Mouse (Mus musculus) thymus, adult 2 months (tissue): ENCODE measurements around the gene Shisal2b. TPM values are rescaled to one million over a fixed set of nuclear protein-coding genes. Genes with fewer than 3 reads are reported as not detected.

Experiments used
- DNase-seq: peaks from one replicate; pipeline ENCODE4 v3.0.0; 2021
- H3K27ac ChIP-seq: fragments of 200-500 bp; 2 replicates; pipeline ENCODE4 v1.5.1; 2012; ENCODE audit warnings: low read length, control low read depth; ENCODE audit not compliant: control insufficient read depth, insufficient read depth
- H3K27me3 ChIP-seq: fragments of 200-500 bp; 2 replicates; pipeline ENCODE4 v1.6.1; 2012; ENCODE audit warnings: mild to moderate bottlenecking, low read length, moderate library complexity, mixed read lengths; ENCODE audit not compliant: control insufficient read depth, insufficient read depth
- H3K36me3 ChIP-seq: fragments of 200-500 bp; 2 replicates; pipeline ENCODE4 v1.6.1; 2012; ENCODE audit warnings: mild to moderate bottlenecking, low read length, moderate library complexity; ENCODE audit not compliant: control insufficient read depth, insufficient read depth
- H3K4me1 ChIP-seq: fragments of 200-500 bp; replicated peaks from 2 replicates; pipeline ENCODE4 v1.6.1; 2012; ENCODE audit warnings: low read length; ENCODE audit not compliant: control insufficient read depth, insufficient read depth
- H3K4me3 ChIP-seq: fragments of 200-500 bp; 2 replicates; pipeline ENCODE4 v1.5.1; 2012; ENCODE audit warnings: mild to moderate bottlenecking, low read length, control low read depth, moderate library complexity; ENCODE audit not compliant: control insufficient read depth, insufficient read depth
- CTCF ChIP-seq: fragments of 200-500 bp; IDR thresholded peaks from 2 replicates; pipeline ENCODE4 v1.5.1; 2012; ENCODE audit warnings: mild to moderate bottlenecking, control low read depth, low read length, moderate library complexity, borderline replicate concordance; ENCODE audit not compliant: control insufficient read depth, poor library complexity, insufficient read depth; ENCODE audit errors: extremely low read depth
- POLR2A ChIP-seq: fragments of 200-500 bp; IDR thresholded peaks from 2 replicates; pipeline ENCODE4 v1.6.1; 2012; ENCODE audit warnings: mild to moderate bottlenecking, low read length, control low read depth, moderate library complexity; ENCODE audit not compliant: control insufficient read depth, poor library complexity, insufficient read depth; ENCODE audit errors: extremely low read depth
- WGBS: fragments of 180-500 bp; shearing (Covaris S2); methylation state at CpG from one replicate; pipeline ENCODE4 v1.1.7; 2018; 5-methylcytosine and 5-hydroxymethylcytosine counted together
- polyA plus RNA-seq: library from polyadenylated mRNA; depleted of rRNA; stranded (reverse); fragments of >200 nt; gene quantifications from 2 replicates; pipeline ENCODE4 v1.2.3, GENCODE M21; 2012

Gene Shisal2b
- polyA plus RNA-seq, 1 experiment, result not detected

DNA sequence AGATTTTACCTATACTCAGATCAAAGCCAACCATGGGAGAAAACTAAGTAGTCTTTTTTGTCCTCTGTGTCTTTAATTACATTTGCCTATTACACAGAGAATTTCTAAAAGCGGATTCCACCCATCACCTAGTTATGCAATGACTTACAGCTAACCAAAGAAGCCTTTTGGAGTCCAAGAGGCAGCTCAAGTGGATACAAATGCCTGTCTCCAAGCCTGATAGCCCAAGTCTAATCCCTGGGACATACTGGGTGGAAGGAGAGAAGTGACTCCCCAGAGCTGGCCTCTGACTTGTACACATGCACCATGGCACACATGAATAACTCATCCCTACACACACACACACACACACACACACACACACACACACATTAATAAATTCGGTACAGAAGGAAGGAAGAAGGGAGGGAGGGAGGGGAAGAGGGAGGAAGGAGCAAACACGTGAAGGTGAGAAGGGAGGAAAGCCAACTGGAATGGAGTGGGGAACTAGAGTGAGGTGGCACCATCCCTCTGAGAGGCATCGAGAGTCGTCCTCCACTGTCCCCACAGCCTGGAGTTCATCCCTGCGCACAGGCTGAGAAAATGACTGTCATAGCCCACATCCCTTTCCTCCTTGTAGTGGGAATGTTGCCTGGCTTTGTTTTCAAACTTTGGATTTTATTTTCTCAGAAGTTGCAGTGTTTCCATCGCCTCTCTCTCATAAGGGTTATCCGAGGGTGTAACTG lies 22.8 kb upstream of the Shisal2b start:
- H3K4me3 ChIP-seq, result no peak overlapping the region
- TF ChIP-seq CTCF (no peak), POLR2A (no peak)
- 76% methylated on average over 8 of the region's 8 CpGs for WGBS

DNA sequence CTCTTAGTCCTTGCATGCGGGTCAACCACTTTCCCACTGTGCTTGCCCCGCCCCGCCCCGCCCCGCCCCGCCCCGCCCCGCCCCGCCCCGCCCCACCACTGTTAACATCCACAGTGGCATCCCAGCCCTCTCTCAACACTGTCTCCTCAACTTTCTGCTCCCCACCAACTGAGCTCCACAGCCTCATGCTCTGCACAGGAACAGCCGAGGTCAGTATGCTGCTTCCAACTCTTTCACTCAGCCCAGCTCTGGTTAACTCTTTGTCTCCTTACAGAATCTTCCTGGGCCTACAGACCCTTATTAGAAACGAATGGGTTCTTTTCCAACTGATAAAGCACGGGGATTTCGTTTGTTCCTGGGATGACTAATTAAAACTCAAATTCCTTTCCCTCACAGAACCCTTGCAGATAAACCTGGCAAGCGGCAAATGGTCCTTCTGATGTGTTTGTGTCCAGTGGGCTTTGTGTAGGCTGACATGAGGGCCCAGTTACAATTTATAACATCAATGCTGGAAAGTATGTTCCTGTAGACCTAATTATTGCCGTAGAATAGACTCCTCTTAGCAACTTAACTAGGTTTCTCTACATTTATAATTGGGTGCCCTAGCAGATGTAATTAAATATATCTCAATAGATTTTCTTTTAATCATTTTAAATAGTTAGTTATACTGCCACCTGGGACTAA lies 20.0 kb upstream of the Shisal2b start:
- WGBS, result 70% methylated on average over 16 of the region's 16 CpGs
- DNase-seq, result no peak

More for the DNA sequence above, 22.8 kb upstream of the Shisal2b start:
- no peak overlapping the region for H3K27ac ChIP-seq
- H3K4me1 ChIP-seq, result no peaks in the 10 kb centered on the region
- H3K27me3 ChIP-seq, result no peaks in the 10 kb centered on the region
- DNase-seq, result no peak
- H3K36me3 ChIP-seq, result no peaks in the 10 kb centered on the region

DNA sequence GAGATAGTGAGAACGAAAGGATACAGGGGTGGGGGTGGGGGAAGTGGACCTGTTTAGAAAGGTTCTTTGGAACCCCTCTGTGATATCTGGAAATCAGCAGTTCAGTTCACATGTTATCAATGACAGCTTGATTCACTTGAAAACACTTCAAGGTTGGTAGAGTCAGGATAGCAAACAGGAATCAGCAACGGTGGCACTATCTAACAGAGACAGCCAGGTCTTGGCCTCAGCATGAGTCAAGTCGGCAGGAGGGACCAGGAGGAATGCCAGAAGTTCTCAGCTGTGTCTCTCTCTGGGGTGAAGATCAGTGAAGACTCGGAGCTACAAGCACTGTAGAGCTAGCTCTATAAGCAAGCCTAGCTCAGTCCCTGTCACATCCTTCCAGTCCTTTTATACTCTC lies 14.8 kb upstream of the Shisal2b start:
- DNase-seq, result no peak
- TF ChIP-seq CTCF, result no peak
- no peak for TF ChIP-seq POLR2A
- no peaks in the 10 kb centered on the region for H3K27me3 ChIP-seq
- H3K36me3 ChIP-seq, result no peaks in the 10 kb centered on the region
- H3K27ac ChIP-seq, result no peak overlapping the region
- no peaks in the 10 kb centered on the region for H3K4me1 ChIP-seq
- WGBS, result 91% methylated on average over 4 of the region's 4 CpGs
- no peak overlapping the region for H3K4me3 ChIP-seq

More for the DNA sequence above, 20.0 kb upstream of the Shisal2b start:
- Histone ChIP-seq H3K4me3 (no peak overlapping the region), H3K4me1 (no peaks in the 10 kb centered on the region), H3K27me3 (no peaks in the 10 kb centered on the region), H3K27ac (no peak overlapping the region), H3K36me3 (no peaks in the 10 kb centered on the region)
- no peak for TF ChIP-seq POLR2A
- TF ChIP-seq CTCF, result no peak

DNA sequence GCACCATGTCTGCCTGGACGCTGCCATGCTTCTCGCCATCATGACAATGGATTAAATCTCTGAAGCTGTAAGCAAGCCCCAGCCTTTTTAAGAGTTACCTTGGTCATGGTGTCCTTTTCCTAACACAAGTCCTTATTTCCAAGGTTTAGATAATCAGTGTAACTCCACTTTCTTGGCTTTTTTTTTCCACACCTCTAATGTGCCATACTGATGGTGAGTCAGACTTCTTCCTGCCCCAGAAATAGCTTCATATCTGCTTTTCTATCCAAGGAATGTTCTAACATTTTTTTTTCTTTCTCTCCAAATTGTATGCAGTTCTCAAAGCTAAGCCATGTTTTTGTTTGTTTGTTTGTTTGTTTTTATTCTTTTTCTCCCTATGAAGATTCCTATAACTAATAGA lies 6.2 kb upstream of the Shisal2b start:
- H3K27ac ChIP-seq, result no peak overlapping the region
- DNase-seq, result no peak
- no peak for TF ChIP-seq POLR2A
- 96% methylated on average over 2 of the region's 2 CpGs for WGBS
- no peak overlapping the region for H3K4me3 ChIP-seq
- no peaks in the 10 kb centered on the region for H3K4me1 ChIP-seq
- no peaks in the 10 kb centered on the region for H3K27me3 ChIP-seq
- H3K36me3 ChIP-seq, result no peaks in the 10 kb centered on the region

DNA sequence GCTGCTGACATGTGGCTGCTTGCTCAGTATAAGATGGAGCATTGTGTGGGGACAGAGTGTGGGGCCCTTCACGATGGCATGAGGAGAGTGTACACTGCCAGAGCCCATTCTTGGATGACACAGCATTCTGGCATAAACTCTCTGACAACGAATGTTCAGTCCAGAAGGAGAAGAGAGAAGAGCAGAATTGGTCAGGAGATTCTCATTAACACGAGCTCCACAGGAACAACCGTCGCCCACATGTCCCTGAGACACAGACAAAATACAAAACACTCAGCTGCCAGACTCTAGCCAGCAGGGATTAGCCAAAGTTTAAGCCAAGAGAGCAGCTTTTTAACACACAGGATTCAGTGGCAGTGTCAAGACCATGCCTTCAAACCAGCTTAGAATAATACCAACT lies 3.0 kb upstream of the Shisal2b start:
- 73% methylated on average over 5 of the region's 5 CpGs for WGBS
- TF ChIP-seq POLR2A (no peak), CTCF (no peak)
- H3K4me1 ChIP-seq, result 0 out of 2 replicates have a peak, but pooled peaks cover 6% of the 10 kb centered on the region
- no peaks in the 10 kb centered on the region; the same call in 1 of the 2 replicates for H3K27me3 ChIP-seq
- no peak overlapping the region for H3K27ac ChIP-seq
- no peak overlapping the region for H3K4me3 ChIP-seq
- DNase-seq, result no peak
- H3K36me3 ChIP-seq, result no peaks in the 10 kb centered on the region

DNA sequence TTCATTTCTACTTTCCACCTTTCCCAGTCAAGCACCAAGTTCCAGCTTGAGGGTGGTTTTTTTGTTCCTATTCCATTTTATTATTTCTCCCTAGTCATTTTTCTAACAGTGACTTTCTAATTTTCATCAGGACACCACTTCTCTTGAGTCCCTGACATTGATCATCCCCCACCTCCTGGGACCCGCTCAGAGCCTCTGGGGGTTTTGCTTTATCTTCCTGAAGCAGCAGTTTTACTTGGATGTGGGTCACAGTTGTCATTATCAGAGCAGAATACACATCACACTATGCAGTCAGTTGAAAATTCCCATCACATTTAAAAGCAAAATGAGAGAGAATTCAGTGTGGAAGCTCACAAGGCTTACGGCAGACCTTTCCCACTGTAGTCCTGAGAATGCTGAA lies 10.0 kb downstream of the Shisal2b start:
- peaks cover 15% of the 10 kb centered on the region for H3K4me1 ChIP-seq
- no peak for DNase-seq
- no peaks in the 10 kb centered on the region for H3K27me3 ChIP-seq
- WGBS, result 96% methylated on average over 2 of the region's 2 CpGs
- TF ChIP-seq POLR2A, result no peak
- no peak for TF ChIP-seq CTCF
- H3K27ac ChIP-seq, result no peak overlapping the region
- no peak overlapping the region for H3K4me3 ChIP-seq
- no peaks in the 10 kb centered on the region for H3K36me3 ChIP-seq
